Mouse (Mus musculus) liver, embryonic 15.5 days (tissue): Measurements from ENCODE around the gene Fgfr2. TPM values are rescaled to one million over a fixed set of nuclear protein-coding genes. Genes with fewer than 3 reads are reported as not detected.

Experiments used
- ATAC-seq: fragments of 200-750 bp; cut with Nextera tagmentation; 2 replicates; pipeline ENCODE4 v1.8.0; 2017; ENCODE audit warnings: moderate number of reproducible peaks, mild to moderate bottlenecking, moderate library complexity; ENCODE audit not compliant: insufficient read depth
- H3K27ac ChIP-seq: fragments of 300-500 bp; sonication (generic); replicated peaks from 2 replicates; pipeline ENCODE4 v1.5.1; 2015; ENCODE audit warnings: mild to moderate bottlenecking, inconsistent platforms
- H3K27me3 ChIP-seq: fragments of 300-500 bp; sonication (generic); 2 replicates; pipeline ENCODE4 v1.6.1; 2015; ENCODE audit warnings: mild to moderate bottlenecking, inconsistent platforms
- H3K36me3 ChIP-seq: fragments of 300-500 bp; sonication (generic); replicated peaks from 2 replicates; pipeline ENCODE4 v1.6.1; 2015; ENCODE audit warnings: moderate library complexity, mild to moderate bottlenecking, inconsistent platforms
- H3K4me1 ChIP-seq: fragments of 300-500 bp; sonication (generic); replicated peaks from 2 replicates; pipeline ENCODE4 v1.6.1; 2015; ENCODE audit warnings: inconsistent platforms
- H3K4me2 ChIP-seq: fragments of 300-500 bp; sonication (generic); 2 replicates; pipeline ENCODE4 v1.6.1; 2015; ENCODE audit warnings: moderate library complexity, mild to moderate bottlenecking, inconsistent platforms
- H3K4me3 ChIP-seq: fragments of 300-500 bp; sonication (generic); replicated peaks from 2 replicates; pipeline ENCODE4 v1.5.1; 2015; ENCODE audit warnings: mild to moderate bottlenecking, inconsistent platforms
- H3K9ac ChIP-seq: fragments of 300-500 bp; sonication (generic); 2 replicates; pipeline ENCODE4 v1.6.1; 2015; ENCODE audit warnings: moderate library complexity, mild to moderate bottlenecking, inconsistent platforms
- H3K9me3 ChIP-seq: fragments of 300-500 bp; sonication (generic); replicated peaks from 2 replicates; pipeline ENCODE4 v1.6.1; 2016; ENCODE audit warnings: inconsistent platforms
- WGBS: fragments of 180-500 bp; shearing (Covaris S2); methylation state at CpG from one replicate; pipeline ENCODE4 v1.1.7; 2015; ENCODE audit warnings: mixed read lengths; ENCODE audit not compliant: insufficient replicate concordance; 5-methylcytosine and 5-hydroxymethylcytosine counted together
- polyA plus RNA-seq: library from polyadenylated mRNA; unstranded; fragments of >200 nt; fragmentation: Nextera tagmentation; extraction: Ambion mirVana; gene quantifications from 2 replicates; pipeline ENCODE4 v1.2.1, GENCODE M21; 2015

Gene Fgfr2
- polyA plus RNA-seq, 1 experiment from 2014 or later = 10.5 TPM

DNA sequence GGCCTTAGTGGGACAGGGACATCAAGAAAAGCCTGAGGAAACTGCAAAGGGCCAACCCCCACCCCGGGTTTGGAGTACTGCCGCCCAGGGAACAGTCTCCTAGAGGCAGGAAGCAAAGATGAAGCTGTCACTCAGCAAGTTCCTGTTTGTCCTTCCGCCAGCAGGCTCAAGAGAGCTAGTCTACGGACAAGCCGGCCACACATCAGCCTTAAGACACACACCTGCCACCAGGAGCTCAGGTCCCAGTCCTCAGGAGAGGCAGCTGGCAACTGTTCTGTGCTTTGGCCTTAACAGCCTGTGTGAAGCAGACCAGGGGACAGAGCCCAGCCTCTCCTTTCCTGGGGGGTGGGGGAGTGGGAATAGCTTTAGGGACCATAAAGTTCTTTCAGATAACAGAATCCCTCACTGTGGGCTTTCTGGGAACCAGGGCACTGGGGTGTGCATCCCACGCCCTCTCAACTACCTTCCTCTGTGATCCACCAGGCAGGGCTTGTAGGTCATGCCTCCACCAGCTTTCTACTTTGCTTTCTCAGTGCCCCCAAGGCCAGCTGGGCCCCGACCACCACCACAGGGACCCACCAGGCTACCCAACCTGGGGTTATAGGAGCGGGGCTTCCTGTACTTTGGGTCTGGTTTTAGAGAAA, 409.5 kb downstream of the Fgfr2 start:
- no peaks in the 10 kb centered on the region for H3K27me3 ChIP-seq
- no peak overlapping the region for H3K4me3 ChIP-seq
- 47% methylated on average over 8 of the region's 8 CpGs for WGBS
- no peaks in the 10 kb centered on the region for H3K9me3 ChIP-seq
- H3K4me1 ChIP-seq = peaks cover 49% of the 10 kb centered on the region
- no peak overlapping the region for H3K4me2 ChIP-seq
- peaks cover 65% of the 10 kb centered on the region for H3K36me3 ChIP-seq
- no peak for ATAC-seq
- H3K27ac ChIP-seq = peak overlapping the region; percentile 78
- no peak overlapping the region for H3K9ac ChIP-seq

DNA sequence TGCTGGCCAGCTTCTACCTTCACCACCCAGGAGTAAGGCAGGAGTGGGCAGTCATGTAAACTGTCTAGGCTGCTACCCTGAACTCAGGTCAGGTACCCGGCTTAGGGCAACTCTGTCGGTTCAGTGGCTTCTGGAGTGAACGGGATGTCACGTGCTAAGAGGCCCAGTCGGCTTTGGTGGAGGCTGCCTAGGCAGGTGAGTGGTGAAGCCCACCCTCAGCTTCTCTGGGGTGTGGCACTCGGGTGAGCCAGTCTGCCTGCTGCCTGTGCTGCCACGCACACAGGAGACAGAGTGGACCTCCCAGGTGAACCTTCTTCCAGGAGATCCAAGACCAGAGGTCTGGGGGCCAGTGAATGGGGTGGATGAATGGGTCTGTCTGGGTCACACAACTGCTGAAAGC, 410.2 kb downstream of the Fgfr2 start:
- Histone ChIP-seq H3K4me3 (no peak overlapping the region), H3K4me1 (peaks cover 43% of the 10 kb centered on the region), H3K4me2 (no peak overlapping the region), H3K9ac (no peak overlapping the region), H3K27me3 (no peaks in the 10 kb centered on the region), H3K27ac (peak overlapping the region; percentile 78), H3K9me3 (no peaks in the 10 kb centered on the region), H3K36me3 (peaks cover 64% of the 10 kb centered on the region)
- WGBS = 62% methylated on average over 7 of the region's 7 CpGs
- ATAC-seq = no peak

DNA sequence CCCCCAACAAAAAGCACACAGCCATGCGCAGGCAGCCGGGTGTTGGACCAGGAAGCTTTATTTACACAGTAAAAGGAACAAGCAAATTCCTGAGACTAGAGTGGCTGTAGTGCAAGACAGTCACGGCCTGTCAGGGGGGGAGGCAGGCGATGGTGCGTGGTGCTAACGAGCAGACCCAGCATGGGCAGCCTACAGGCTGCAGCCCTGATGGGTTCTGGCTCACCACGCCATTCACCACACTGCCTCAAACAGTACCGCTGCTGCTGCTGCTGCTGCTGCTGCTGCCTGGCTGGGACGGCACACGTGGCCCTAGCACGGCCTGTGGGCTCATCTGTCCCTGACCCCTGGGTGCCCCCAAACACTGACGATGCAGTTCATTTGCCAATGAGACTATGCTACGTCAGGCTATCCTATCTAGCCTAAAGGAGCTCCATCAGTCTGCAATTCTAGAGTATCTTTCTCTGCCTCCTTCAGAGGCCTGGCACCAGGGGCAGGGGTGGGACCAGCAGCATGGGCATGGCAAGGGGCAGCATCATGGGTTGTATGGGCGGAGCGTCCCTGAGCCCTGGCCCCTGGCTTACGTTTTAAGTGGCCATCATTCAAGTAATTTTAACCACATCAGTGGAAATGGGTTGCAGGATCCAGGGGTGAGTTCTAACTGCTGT, 411.0 kb downstream of the Fgfr2 start:
- peaks cover 59% of the 10 kb centered on the region for H3K36me3 ChIP-seq
- H3K4me2 ChIP-seq = no peak overlapping the region; the same call in 1 of the 2 replicates
- H3K9me3 ChIP-seq = no peaks in the 10 kb centered on the region
- H3K27ac ChIP-seq = 0 out of 2 replicates have a peak overlapping the region, but pooled peaks have one; percentile 19
- no peaks in the 10 kb centered on the region for H3K27me3 ChIP-seq
- 69% methylated on average over 16 of the region's 16 CpGs for WGBS
- peaks cover 35% of the 10 kb centered on the region for H3K4me1 ChIP-seq
- H3K9ac ChIP-seq = no peak overlapping the region
- H3K4me3 ChIP-seq = no peak overlapping the region
- ATAC-seq = peak; percentile 9; the same call in 1 of the 2 replicates

DNA sequence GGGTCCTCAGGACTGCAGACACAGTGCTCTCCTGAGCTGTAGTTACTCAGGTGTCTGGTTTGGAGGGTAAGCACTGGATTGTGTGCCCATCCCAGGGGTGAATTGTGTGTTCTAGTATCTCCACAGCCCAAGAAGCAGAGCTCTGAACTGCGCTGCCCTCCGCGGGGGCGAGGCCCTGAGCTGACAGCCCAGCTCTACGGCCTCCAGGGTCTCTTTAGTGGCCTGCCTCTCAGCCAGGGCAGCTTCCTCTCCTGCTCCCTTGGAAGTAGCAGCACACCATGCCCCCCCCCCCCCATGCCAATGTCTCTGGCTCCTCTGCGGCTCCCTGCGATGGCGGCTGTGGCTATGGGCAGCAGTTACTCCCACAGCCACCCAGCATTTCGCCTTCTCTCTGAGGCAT, 411.6 kb downstream of the Fgfr2 start:
- 82% methylated on average over 9 of the region's 9 CpGs for WGBS
- Histone ChIP-seq H3K9me3 (no peaks in the 10 kb centered on the region), H3K9ac (no peak overlapping the region; the same call in 1 of the 2 replicates), H3K4me2 (no peak overlapping the region), H3K4me1 (peaks cover 30% of the 10 kb centered on the region), H3K27me3 (no peaks in the 10 kb centered on the region), H3K36me3 (peaks cover 54% of the 10 kb centered on the region), H3K4me3 (no peak overlapping the region), H3K27ac (no peak overlapping the region)
- no peak for ATAC-seq

DNA sequence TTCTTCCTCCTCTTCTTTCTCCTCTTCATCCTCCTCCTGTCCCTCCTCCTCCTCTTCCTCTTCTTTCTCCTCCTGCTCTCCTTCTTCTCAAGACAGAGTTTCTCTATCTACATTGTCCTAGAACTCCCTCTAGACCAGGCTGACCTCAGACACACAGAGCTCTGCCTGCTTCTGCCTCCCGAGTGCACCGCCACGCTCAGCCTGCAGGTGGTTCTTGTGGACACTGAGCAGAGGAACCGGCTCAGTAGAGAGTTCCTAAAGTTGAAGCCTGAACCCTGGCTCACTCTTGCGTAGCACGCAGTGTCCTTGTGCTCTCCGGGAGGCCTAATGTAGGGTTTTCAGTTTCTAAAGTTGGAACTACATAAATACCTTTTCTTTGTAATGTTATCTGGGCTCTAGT, 418.0 kb downstream of the Fgfr2 start:
- no peaks in the 10 kb centered on the region for H3K36me3 ChIP-seq
- 70% methylated on average over 7 of the region's 7 CpGs for WGBS
- H3K9ac ChIP-seq = no peak overlapping the region
- no peak overlapping the region for H3K27ac ChIP-seq
- no peak for ATAC-seq
- no peaks in the 10 kb centered on the region for H3K9me3 ChIP-seq
- H3K4me1 ChIP-seq = peaks cover 4% of the 10 kb centered on the region; the same call in 1 of the 2 replicates
- no peaks in the 10 kb centered on the region for H3K27me3 ChIP-seq
- H3K4me2 ChIP-seq = no peak overlapping the region
- no peak overlapping the region for H3K4me3 ChIP-seq

DNA sequence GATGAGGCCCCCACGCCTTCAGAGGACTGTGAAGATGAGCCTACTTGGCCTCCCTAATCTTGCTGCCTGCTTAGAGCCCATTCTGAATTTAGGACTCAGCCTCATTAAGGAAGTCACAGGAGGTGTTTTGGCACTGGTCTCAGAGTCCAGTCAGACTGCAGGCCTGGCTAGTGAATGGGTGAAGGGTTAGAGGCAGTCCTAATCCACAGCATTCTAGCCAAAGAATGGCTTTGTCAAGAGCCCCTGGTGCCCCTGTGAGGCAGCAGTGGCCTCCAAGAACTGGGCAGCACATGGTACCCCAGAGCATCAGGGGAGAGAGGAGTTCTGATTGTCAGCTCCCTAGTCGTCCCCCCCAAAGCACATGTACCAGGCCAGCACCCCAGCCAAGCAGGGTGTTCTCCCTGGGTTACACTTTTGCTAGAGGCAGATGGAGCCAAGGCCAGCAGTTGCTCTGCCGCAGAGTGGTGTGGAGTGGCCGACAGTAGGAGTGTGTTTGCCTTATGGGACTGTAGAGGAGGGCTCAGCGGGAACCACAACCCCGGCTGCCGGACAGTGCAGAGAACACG, 418.8 kb downstream of the Fgfr2 start:
- Histone ChIP-seq H3K4me1 (peaks cover 9% of the 10 kb centered on the region; the same call in 1 of the 2 replicates), H3K36me3 (no peaks in the 10 kb centered on the region), H3K27me3 (no peaks in the 10 kb centered on the region), H3K4me2 (no peak overlapping the region), H3K9ac (no peak overlapping the region), H3K4me3 (no peak overlapping the region), H3K9me3 (no peaks in the 10 kb centered on the region), H3K27ac (no peak overlapping the region)
- no peak for ATAC-seq
- WGBS = 77% methylated on average over 8 of the region's 8 CpGs

DNA sequence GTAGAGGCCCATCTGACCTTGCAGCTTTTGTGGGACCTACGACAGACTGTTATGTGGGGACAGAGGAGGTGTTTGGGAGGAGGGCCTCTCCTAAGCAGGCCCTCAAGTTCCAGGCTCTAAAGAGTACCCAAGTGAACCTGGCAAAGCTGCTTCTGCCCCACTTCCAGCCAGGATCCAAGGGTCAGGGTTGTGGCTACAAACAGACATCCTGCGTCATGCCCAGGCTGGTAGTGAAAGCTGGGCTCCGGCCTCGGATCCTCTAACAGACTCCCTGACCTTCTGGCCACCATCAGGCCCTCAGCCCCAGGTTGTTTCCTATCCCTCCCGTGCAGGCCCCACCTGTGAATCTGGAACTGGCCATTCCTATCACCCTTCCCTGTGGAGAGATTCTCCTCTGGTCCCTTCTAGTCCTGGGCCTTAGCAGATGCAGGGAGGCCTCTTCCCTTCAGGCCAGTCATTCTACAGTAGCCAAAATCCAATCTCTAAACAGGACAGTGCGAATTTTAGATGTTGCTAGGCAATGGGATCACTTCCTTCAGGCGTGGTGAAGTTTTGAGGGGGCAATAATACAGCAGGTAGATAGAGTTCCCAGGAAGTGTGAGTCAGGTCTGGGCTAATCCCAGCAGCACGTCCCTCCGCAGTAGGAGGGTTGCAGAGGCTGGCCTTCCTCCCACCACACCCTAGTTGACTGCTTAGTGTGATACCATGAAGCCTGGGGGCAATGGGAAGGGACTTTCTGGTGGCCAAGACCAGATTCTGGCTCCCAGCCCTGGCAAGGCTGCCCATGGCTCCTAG, 419.4 kb downstream of the Fgfr2 start:
- Histone ChIP-seq H3K4me2 (no peak overlapping the region), H3K9ac (no peak overlapping the region), H3K27me3 (no peaks in the 10 kb centered on the region), H3K4me3 (no peak overlapping the region), H3K27ac (no peak overlapping the region), H3K9me3 (no peaks in the 10 kb centered on the region), H3K36me3 (no peaks in the 10 kb centered on the region), H3K4me1 (peaks cover 12% of the 10 kb centered on the region; the same call in 1 of the 2 replicates)
- no peak for ATAC-seq
- 78% methylated on average over 9 of the region's 9 CpGs for WGBS

DNA sequence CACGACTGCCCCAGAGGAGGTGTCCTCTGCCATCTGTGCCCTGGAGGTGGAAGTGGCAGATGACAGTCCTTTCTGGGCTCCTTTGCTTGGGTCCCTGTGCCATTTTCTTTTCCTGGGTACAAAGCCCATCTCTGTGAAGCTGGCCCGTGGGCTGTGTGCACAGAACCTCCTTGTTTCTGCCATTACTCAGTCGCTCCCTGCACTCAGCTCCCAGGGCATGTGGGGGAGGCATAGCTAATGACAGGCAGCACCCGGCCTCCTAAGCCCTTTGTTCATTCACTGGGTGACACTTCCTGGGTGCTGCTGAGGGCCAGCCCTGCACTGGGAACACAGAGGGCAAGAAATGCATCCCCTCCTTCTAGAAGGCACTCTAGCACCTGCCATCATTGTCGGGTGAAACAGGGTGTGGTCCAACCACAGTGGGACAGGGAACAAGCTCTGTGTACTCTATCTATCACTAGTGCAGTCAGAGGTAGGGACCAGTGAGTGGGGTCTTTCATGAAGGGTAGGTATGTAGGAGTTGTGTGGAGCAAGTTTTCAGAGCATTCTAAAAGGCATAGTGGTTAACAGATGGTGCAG, 420.6 kb downstream of the Fgfr2 start:
- Histone ChIP-seq H3K4me3 (no peak overlapping the region), H3K4me2 (no peak overlapping the region), H3K9ac (no peak overlapping the region), H3K27ac (no peak overlapping the region), H3K27me3 (no peaks in the 10 kb centered on the region), H3K9me3 (no peaks in the 10 kb centered on the region), H3K4me1 (peaks cover 12% of the 10 kb centered on the region; the same call in 1 of the 2 replicates), H3K36me3 (no peaks in the 10 kb centered on the region)
- WGBS = 58% methylated on average over 5 of the region's 5 CpGs
- ATAC-seq = no peak

DNA sequence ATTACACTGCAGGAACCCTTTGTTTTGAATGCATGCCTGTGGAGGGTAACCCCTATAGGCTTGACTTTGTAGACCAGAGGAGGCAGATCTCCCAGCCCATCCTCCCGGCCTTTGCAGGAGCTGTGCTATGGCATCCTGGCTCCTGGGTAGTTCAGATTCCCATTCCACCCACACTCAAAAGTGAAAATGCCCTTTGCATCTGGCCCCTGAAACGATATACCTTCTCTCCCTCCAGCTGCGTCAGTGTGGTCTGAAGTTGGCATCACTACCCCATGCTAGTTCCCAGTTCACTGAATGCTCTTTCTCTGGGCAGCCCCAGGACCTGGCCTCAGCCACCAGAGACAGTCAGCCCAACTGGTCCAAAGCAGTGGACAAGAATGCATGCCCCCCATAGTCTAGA, 421.1 kb downstream of the Fgfr2 start:
- peaks cover 12% of the 10 kb centered on the region; the same call in 1 of the 2 replicates for H3K4me1 ChIP-seq
- H3K4me3 ChIP-seq = no peak overlapping the region
- H3K27me3 ChIP-seq = no peaks in the 10 kb centered on the region
- H3K36me3 ChIP-seq = no peaks in the 10 kb centered on the region
- ATAC-seq = no peak
- H3K27ac ChIP-seq = no peak overlapping the region
- no peak overlapping the region for H3K4me2 ChIP-seq
- no peaks in the 10 kb centered on the region for H3K9me3 ChIP-seq
- no peak overlapping the region for H3K9ac ChIP-seq
- 75% methylated on average over 3 of the region's 3 CpGs for WGBS

DNA sequence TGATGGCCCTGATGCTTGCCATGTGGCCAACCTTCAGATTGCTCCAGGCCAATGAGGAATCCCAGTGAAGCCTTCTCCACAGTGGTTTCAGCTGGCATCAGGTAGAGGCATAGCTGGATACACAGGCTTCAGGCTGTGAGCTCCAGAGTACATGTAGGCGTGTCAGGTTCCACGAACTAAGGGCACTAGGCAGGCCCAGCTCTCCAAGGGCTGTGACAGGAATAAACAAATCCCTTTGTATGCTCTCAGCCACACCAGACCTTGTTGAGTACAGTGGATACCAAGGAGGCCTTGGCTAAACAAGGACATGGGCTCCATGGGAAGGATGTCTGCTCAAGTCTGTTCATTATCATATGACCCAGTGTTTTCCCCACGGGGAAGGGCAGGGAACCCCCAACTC, 421.7 kb downstream of the Fgfr2 start:
- Histone ChIP-seq H3K4me2 (no peak overlapping the region), H3K9ac (no peak overlapping the region), H3K9me3 (no peaks in the 10 kb centered on the region), H3K4me1 (peaks cover 12% of the 10 kb centered on the region; the same call in 1 of the 2 replicates), H3K36me3 (no peaks in the 10 kb centered on the region), H3K4me3 (no peak overlapping the region), H3K27me3 (no peaks in the 10 kb centered on the region), H3K27ac (no peak overlapping the region)
- no peak for ATAC-seq
- WGBS = 77% methylated on average over 3 of the region's 3 CpGs
